Mouse (Mus musculus): Measurements from ENCODE around the gene Arhgef7. TPM values are rescaled to one million over a fixed set of nuclear protein-coding genes. Genes with fewer than 3 reads are reported as not detected.

The Arhgef7 gene
- polyA plus RNA-seq, 1 experiment from 2014 or later = 67.5 TPM

DNA sequence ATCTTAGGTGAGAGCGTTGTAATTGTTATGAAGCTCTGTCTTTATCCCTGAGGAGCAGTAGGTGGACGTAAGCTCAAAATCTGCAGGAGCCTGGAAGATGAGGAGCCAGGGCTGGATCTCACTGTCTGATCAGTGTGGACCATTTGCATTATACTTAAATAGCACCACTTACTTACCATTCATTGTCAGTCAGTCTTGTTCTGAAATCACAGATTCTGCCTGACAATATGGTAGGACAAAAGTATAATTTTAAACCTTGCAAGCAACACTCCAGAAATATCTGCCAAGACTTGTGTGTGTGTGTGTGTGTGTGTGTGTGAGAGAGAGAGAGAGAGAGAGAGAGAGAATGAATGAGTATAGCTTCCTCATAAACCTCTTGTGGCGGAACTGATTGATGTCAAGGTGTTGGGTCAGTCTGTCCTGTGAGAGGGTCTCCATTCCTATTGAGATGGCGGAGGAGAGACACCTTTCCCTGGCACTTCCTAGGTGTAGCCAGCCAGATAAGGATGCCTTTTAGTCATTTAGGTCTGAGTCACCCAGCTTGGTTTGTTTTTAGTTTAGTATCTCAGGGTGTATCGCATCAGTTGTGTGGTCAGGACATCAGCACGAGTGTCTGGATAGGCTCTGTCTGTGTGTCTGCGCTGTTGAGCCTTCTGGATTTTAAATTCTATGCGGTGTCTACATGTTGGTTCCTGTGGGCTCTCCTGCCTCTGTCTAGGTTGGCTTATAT, 49.1 kb downstream of the Arhgef7 start:
- no peak for ATAC-seq (ENCODE audit: insufficient number of reproducible peaks, insufficient read depth, low FRiP score, low read depth)
- peak overlapping the region; percentile 0; the same call in 1 of the 2 replicates for H3K9ac ChIP-seq (ENCODE audit: low read length)
- H3K4me1 ChIP-seq (ENCODE audit: control insufficient read depth in 2 of 2, insufficient read depth in 2 of 2, low read length in 2 of 2) = peaks cover 44 to 82% of the 10 kb centered on the region in 2 experiments
- no peaks in the 10 kb centered on the region for H3K27me3 ChIP-seq (ENCODE audit: control insufficient read depth, insufficient read depth, low read length)
- WGBS = 63% methylated on average over 8 of the region's 8 CpGs
- peaks cover 6% of the 10 kb centered on the region; the same call in 1 of the 2 replicates for H3K36me3 ChIP-seq (ENCODE audit: control insufficient read depth, insufficient read depth, low read length)
- no peak overlapping the region for H3K4me3 ChIP-seq (ENCODE audit: control insufficient read depth in 1 of 2, insufficient read depth in 1 of 2, low read depth in 1 of 2, low read length in 2 of 2)
- peak overlapping the region; percentile 4 to 82; a peak in 3 of 4 replicates for H3K27ac ChIP-seq (replicated peaks in 1 of 2; ENCODE audit: control insufficient read depth in 1 of 2, insufficient read depth in 1 of 2, low read depth in 2 of 2, low read length in 2 of 2)
- H3K9me3 ChIP-seq (ENCODE audit: control insufficient read depth, low read length) = no peaks in the 10 kb centered on the region
- H3K4me2 ChIP-seq (ENCODE audit: low read length) = 0 out of 2 replicates have a peak overlapping the region, but pooled peaks have one; percentile 25

DNA sequence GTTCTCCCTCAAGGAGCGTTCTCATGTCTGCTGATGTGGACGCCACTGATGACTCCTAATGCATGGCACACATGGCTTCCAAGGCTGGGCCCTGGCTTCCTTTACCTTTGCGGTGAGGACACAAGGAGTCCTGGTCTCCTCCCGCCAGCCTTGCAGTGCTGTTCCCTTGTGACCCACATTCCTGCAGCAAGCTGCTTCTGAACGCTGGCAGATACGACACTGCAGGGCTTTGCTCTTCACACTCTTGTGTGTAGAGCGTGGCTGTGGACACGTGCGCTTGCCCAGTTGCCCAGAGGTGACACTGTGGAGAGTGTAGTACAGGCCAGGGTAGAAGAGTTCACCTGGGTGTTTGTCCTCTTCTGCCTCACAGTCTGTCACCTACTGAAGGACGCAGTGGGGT, 49.7 kb downstream of the Arhgef7 start:
- Histone ChIP-seq H3K27ac (replicated peaks in 1 of 2; ENCODE audit: control insufficient read depth in 1 of 2, insufficient read depth in 1 of 2, low read depth in 2 of 2, low read length in 2 of 2) (peak overlapping the region; percentile 4 to 45; a peak in 2 of 4 replicates), H3K9me3 (ENCODE audit: control insufficient read depth, low read length) (no peaks in the 10 kb centered on the region), H3K36me3 (ENCODE audit: control insufficient read depth, insufficient read depth, low read length) (peaks cover 11% of the 10 kb centered on the region), H3K4me3 (ENCODE audit: control insufficient read depth in 1 of 2, insufficient read depth in 1 of 2, low read depth in 1 of 2, low read length in 2 of 2) (no peak overlapping the region), H3K4me1 (ENCODE audit: control insufficient read depth in 2 of 2, insufficient read depth in 2 of 2, low read length in 2 of 2) (peaks cover 44 to 85% of the 10 kb centered on the region in 2 experiments), H3K27me3 (ENCODE audit: control insufficient read depth, insufficient read depth, low read length) (no peaks in the 10 kb centered on the region), H3K9ac (ENCODE audit: low read length) (no peak overlapping the region; the same call in 1 of the 2 replicates), H3K4me2 (ENCODE audit: low read length) (0 out of 2 replicates have a peak overlapping the region, but pooled peaks have one; percentile 25)
- 38% methylated on average over 10 of the region's 10 CpGs for WGBS
- ATAC-seq (ENCODE audit: insufficient number of reproducible peaks, insufficient read depth, low FRiP score, low read depth) = peak; percentile 47; the same call in 1 of the 2 replicates

DNA sequence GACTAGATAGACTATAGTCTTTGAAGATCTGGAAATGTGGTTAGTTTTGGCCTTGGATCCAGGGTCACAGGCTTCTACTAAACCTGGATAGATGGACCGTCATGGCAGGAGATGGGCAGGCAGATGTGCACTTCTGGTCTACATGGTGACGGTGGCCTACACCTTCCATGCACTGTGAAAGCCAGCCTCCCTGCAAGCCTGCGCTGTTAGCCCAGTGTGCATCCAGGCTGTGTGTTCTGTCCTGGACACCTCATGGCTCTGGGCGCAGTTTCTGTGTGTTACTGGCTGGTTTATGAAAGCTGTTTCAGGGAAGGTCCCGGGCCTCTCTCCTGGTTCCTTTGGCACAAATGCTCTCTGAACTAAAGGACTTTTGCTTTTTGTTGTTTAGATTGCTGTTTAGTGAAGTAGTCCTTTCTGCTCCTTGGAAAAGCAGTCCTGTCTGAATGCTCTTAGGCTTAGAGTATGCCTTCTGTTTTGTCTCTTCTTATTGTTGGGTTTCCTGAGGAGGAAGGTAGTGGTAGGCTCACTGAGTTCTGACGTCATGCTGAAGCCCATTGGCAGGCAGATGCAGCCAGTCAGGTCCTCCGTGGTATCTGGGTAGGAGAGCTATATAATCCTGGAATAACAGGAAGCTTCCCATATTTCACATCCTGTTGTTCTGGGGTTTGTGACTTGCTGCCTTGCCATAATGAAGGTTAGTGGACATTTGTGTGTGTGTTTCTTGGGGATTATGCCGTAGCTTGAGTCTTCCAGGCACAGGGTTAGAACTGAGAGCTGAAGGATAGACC, 51.3 kb downstream of the Arhgef7 start:
- H3K4me1 ChIP-seq (ENCODE audit: control insufficient read depth in 2 of 2, insufficient read depth in 2 of 2, low read length in 2 of 2) = peaks cover 40 to 74% of the 10 kb centered on the region in 2 experiments

DNA sequence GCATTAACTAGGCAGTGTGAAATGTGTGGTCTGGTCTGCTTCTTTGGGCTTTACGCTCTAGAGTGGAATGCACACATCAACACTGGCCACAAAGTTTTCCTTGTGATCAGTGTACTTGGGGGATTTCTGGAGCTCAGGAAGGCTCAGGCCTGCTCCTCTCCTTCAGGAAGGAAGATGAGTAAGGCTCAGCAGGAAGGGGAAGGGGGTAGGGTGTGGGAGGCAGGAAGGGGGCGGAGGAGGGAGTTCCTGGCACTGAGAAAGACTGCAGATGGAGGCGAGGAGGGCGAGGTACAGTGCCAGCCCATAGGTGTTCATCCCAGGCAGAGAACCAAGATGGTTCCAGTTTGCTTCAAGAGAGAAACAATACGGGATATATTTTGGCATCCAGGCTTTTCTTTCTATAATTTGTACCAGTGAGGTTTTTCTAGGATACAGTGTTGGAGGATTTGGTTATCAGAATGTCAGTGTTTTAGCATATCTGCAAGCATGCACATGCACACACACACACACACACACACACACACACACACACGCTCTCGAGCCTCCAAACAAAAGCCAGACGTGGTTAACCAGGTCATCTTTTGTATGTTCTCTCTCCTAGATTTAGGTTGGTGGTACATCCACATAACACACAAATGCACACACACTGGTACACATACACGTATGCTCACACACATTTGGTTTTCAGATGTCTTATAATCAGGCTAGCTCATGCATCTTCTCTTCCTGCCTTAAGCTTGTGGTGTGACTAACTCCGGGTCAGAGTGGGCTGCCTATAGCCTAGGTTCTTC, 52.5 kb downstream of the Arhgef7 start:
- Histone ChIP-seq H3K4me3 (ENCODE audit: control insufficient read depth in 1 of 2, insufficient read depth in 1 of 2, low read depth in 1 of 2, low read length in 2 of 2) (peak overlapping the region; percentile 30 to 33), H3K27me3 (ENCODE audit: control insufficient read depth, insufficient read depth, low read length) (no peaks in the 10 kb centered on the region), H3K4me2 (ENCODE audit: low read length) (peak overlapping the region; percentile 58), H3K9me3 (ENCODE audit: control insufficient read depth, low read length) (no peaks in the 10 kb centered on the region), H3K36me3 (ENCODE audit: control insufficient read depth, insufficient read depth, low read length) (peaks cover 33% of the 10 kb centered on the region), H3K27ac (replicated peaks in 1 of 2; ENCODE audit: control insufficient read depth in 1 of 2, insufficient read depth in 1 of 2, low read depth in 2 of 2, low read length in 2 of 2) (peak overlapping the region; percentile 72 to 84), H3K4me1 (ENCODE audit: control insufficient read depth in 2 of 2, insufficient read depth in 2 of 2, low read length in 2 of 2) (peaks cover 28 to 63% of the 10 kb centered on the region in 2 experiments), H3K9ac (ENCODE audit: low read length) (peak overlapping the region; percentile 67)
- 60% methylated on average over 10 of the region's 10 CpGs for WGBS
- ATAC-seq (ENCODE audit: insufficient number of reproducible peaks, insufficient read depth, low FRiP score, low read depth) = peak; percentile 44

More for the DNA sequence above, 51.3 kb downstream of the Arhgef7 start:
- no peak for ATAC-seq (ENCODE audit: insufficient number of reproducible peaks, insufficient read depth, low FRiP score, low read depth)
- H3K27ac ChIP-seq (replicated peaks in 1 of 2; ENCODE audit: control insufficient read depth in 1 of 2, insufficient read depth in 1 of 2, low read depth in 2 of 2, low read length in 2 of 2) = peak overlapping the region; percentile 72 to 84
- 70% methylated on average over 8 of the region's 8 CpGs for WGBS
- H3K27me3 ChIP-seq (ENCODE audit: control insufficient read depth, insufficient read depth, low read length) = no peaks in the 10 kb centered on the region
- no peaks in the 10 kb centered on the region for H3K9me3 ChIP-seq (ENCODE audit: control insufficient read depth, low read length)
- peak overlapping the region; percentile 16 to 33; a peak in 3 of 4 replicates for H3K4me3 ChIP-seq (ENCODE audit: control insufficient read depth in 1 of 2, insufficient read depth in 1 of 2, low read depth in 1 of 2, low read length in 2 of 2)
- H3K36me3 ChIP-seq (ENCODE audit: control insufficient read depth, insufficient read depth, low read length) = peaks cover 28% of the 10 kb centered on the region
- H3K4me2 ChIP-seq (ENCODE audit: low read length) = peak overlapping the region; percentile 58
- H3K9ac ChIP-seq (ENCODE audit: low read length) = peak overlapping the region; percentile 67

DNA sequence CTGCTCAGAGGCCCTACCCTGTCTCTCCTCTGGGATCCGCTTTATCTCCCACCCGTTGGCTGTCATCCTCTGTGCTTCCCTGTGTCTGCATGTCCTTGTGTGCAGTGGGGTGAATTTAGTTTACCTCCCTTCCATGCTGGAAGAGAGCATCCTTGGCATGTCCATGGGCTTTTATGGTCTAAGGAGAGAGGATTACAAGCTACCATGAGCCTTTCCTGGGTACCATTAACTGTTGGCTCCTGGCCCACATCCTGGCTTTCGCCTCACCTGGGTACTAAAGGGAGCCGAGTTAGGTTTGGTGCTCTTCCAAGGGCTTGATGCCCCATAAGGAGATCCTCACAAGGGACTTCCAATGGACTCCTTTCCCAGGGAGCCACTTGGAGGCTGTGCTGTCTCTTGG, 53.1 kb downstream of the Arhgef7 start:
- H3K27ac ChIP-seq (replicated peaks in 1 of 2; ENCODE audit: control insufficient read depth in 1 of 2, insufficient read depth in 1 of 2, low read depth in 2 of 2, low read length in 2 of 2) = no peak overlapping the region
- WGBS = 72% methylated on average over 4 of the region's 4 CpGs
- no peak overlapping the region for H3K9ac ChIP-seq (ENCODE audit: low read length)

DNA sequence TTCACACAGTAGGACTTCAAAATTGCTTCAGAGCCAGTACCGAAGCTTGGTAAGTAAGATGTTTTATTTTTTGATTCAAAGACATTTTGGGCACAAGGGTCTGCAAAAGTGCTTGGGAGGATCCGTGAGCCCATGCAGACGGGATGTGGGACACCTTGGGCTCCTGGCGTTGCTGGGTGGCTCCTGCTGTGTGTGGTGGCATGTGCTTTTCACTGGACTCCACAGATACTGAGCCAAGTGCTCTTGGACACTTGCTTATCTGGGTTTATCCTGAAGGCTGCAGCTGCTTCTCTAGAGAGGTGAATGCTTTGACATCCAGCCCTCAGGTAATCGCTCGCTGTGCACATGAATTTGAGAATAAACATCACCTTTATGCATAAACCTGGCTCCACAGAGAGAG, 55.1 kb downstream of the Arhgef7 start:
- peaks cover 55% of the 10 kb centered on the region for H3K36me3 ChIP-seq (ENCODE audit: control insufficient read depth, insufficient read depth, low read length)
- H3K9ac ChIP-seq (ENCODE audit: low read length) = no peak overlapping the region
- 88% methylated on average over 6 of the region's 6 CpGs for WGBS
- no peak overlapping the region for H3K4me2 ChIP-seq (ENCODE audit: low read length)
- no peak overlapping the region for H3K27ac ChIP-seq (replicated peaks in 1 of 2; ENCODE audit: control insufficient read depth in 1 of 2, insufficient read depth in 1 of 2, low read depth in 2 of 2, low read length in 2 of 2)
- no peaks in the 10 kb centered on the region for H3K27me3 ChIP-seq (ENCODE audit: control insufficient read depth, insufficient read depth, low read length)
- no peaks in the 10 kb centered on the region for H3K9me3 ChIP-seq (ENCODE audit: control insufficient read depth, low read length)
- no peak overlapping the region for H3K4me3 ChIP-seq (ENCODE audit: control insufficient read depth in 1 of 2, insufficient read depth in 1 of 2, low read depth in 1 of 2, low read length in 2 of 2)
- ATAC-seq (ENCODE audit: insufficient number of reproducible peaks, insufficient read depth, low FRiP score, low read depth) = no peak
- peaks cover 10 to 48% of the 10 kb centered on the region in 2 experiments for H3K4me1 ChIP-seq (ENCODE audit: control insufficient read depth in 2 of 2, insufficient read depth in 2 of 2, low read length in 2 of 2)

More for the DNA sequence above, 53.1 kb downstream of the Arhgef7 start:
- no peaks in the 10 kb centered on the region for H3K27me3 ChIP-seq (ENCODE audit: control insufficient read depth, insufficient read depth, low read length)
- peak overlapping the region; percentile 58 for H3K4me2 ChIP-seq (ENCODE audit: low read length)
- H3K4me3 ChIP-seq (ENCODE audit: control insufficient read depth in 1 of 2, insufficient read depth in 1 of 2, low read depth in 1 of 2, low read length in 2 of 2) = peak overlapping the region; percentile 30 to 33
- H3K36me3 ChIP-seq (ENCODE audit: control insufficient read depth, insufficient read depth, low read length) = peaks cover 39% of the 10 kb centered on the region
- no peak for ATAC-seq (ENCODE audit: insufficient number of reproducible peaks, insufficient read depth, low FRiP score, low read depth)
- H3K4me1 ChIP-seq (ENCODE audit: control insufficient read depth in 2 of 2, insufficient read depth in 2 of 2, low read length in 2 of 2) = peaks cover 24 to 63% of the 10 kb centered on the region in 2 experiments
- H3K9me3 ChIP-seq (ENCODE audit: control insufficient read depth, low read length) = no peaks in the 10 kb centered on the region
